Mouse (Mus musculus) thymus, postnatal 25 days (tissue): ENCODE data around the gene Mrtfb.
A peak's percentile ranks its signal among the peaks of the same experiment; 100 is the strongest.

Source experiments
- DNase-seq: peaks from one replicate; pipeline ENCODE4 v3.0.0; 2022

Gene Mrtfb

DNA sequence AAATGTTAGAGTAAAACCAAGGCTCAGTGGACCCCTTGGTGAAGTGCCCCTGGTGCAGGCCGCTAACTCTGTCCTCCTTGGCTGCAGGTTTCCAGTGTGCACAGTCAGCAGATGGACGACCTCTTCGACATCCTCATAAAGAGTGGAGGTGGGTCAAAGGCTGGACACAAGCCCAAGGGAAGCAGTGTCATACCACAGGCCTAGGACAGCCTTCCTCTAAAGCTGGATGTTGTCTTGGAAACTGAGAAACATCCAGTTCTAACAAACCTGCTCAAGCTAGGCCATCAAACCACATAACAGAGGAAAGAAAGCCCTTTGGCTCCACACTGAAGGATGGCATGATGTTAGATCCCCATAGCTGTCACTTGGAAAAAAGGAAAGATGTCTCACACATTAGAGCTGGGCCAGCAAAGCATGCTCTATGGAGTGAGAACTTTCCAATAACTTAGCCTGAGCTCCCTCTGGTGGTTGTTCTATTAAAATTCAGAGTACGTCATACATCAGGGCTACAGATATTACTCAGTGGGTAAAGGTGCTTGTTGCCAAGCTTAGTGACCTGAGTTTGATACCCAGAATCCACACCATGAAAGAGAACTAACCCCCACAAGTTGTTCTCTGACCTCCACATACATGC lies 153.4 kb downstream of the Mrtfb start:
- peak; percentile 20 for DNase-seq

DNA sequence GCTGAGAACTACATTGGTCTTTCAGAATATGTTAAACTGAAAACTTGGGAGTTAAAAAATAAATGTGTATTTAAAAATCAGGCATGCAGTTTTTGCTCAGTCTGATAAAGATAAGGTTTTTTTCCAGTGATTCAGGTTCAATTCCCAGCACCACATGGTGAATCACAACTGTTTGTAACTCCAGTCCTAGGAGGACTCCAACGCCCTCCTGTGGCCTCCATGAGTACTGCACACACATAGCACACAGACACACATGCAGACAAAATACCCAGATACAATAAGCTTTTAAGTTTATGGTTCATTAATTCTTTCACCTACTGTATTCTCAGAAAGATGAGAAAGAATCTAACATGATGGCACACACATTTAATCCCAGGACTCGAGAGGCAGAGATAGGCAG lies 154.5 kb downstream of the Mrtfb start:
- DNase-seq = no peak

DNA sequence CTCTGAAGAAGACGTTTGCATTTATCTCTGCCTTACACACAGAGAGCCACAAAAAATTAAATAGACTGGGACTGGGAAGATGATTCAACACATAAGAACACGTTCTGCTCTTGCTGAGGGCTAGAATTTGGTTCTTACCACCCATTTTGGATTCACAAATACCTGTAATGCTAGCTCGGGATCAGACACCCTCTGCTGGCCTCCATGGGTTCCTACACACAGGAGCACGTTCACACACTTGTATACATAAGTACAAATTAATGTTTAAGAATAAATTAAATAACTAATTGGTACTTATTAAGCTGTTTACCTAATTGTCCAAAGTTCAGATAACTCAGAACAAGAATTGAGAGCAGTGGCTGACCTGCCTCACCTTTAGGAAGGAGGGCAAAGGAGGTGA lies 155.2 kb downstream of the Mrtfb start:
- DNase-seq = no peak

DNA sequence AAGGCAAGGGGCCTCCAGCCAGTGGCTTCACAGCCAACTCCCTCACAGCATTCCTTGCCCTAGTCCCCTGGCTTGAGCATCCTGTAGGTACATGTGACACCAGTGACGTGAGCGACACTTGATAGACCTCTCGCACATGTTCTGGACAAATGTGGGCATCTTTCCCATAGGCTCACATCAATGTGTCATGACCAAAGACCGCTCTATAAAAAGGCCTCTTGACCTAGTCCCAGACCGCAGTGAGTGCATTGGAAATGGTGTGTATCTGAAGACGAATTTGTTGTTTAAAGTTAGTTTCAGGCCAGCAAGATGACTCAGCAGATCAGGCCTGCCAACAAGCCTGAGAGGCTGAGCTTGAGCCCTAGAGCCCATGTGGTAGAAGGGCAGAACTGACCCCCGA lies 158.3 kb downstream of the Mrtfb start:
- no peak for DNase-seq

DNA sequence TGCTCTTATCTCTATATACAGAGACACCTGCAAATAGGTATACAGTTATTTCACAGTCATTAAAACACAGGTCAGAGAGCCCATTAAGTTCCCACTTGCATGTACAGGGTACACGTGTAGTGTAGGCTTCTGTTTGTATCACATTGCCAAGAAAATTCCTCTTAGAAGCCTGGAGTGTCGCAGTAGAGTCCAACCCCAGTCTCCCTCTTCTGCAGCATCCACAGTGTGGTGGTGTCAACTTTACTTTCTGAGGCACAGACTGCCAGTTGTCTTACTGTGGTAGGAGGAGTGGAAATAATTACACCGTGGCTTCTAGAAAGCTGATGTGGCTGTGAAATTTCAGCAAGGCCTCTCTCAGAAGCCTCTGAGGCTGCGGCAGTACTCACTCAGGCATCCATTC lies 158.7 kb downstream of the Mrtfb start:
- DNase-seq = no peak

DNA sequence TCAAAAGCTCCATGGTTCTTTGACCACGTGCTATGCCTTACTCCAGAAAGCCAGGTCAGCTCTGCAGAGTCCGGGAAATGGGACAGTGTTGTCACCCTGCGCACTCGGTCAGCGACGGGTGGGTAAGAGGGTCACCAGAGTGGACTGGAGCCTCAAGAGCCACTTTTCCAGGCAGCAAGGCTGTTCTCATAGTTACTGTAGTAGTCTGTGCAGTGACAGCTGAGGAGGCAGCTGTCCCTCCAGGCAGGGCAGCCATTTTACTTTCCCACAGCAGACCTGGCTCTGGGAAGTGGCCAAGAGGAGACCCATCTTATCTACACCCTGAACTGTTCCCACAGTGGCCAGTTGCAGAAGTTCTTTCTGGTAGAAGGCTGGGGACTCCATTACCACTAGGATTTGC lies 159.2 kb downstream of the Mrtfb start:
- no peak for DNase-seq

DNA sequence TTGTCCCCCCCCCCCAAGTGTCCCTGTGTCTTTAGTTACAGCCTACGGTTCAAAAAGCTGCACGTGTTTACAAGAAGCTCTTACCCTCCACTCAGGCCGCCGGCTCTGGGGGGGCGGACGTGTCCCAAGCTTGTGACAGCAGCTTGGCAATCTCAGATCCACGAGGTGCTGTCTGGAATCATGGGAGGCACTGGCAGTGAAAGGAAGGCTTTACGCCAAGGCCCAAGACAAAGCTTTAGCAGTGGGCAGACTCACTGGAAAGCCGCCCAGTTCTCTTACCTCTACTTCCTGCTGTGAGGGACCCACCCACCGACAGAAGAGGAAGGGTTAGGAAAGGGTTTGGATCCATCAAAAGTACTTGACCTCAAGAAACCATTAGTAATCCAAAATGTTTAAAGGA lies 160.2 kb downstream of the Mrtfb start:
- DNase-seq = no peak

DNA sequence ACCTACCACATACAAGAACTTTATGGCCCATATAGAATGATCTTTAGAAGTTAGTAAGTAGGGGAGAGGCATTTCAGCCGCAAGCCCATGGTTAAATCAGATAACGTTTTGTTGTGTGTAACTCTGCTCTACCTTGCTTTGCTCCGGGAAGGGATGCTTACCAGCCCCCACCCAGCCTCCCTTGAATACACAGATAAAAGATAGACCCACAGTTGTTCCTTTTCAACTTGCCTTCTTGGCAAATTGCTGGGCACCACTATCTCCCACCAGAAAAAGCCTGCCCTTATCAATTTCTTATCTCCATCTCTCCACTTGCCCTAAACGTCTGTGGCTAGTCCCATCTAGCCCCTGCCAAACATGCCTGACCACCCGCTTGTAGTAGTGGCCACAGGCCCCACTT lies 161.6 kb downstream of the Mrtfb start:
- DNase-seq = no peak

DNA sequence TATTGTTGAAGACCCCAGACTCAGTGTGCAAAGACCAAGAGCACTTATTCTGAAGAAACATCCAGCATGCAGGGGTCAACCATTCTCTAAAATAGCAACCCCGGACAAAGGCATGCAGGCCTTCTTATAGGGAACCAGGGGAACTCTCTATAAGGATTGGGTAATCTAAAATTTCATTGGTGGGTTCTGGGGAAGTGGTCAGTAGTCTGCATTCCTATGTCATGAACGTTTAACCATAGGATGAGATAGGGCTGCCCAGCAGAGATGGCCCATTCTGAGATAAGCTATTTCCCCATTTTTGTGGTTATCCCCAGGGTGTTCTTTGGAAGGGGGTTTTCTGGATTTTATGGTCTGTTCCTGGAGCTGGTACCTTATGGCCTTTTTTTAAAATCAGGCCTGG lies 163.5 kb downstream of the Mrtfb start:
- no peak for DNase-seq

DNA sequence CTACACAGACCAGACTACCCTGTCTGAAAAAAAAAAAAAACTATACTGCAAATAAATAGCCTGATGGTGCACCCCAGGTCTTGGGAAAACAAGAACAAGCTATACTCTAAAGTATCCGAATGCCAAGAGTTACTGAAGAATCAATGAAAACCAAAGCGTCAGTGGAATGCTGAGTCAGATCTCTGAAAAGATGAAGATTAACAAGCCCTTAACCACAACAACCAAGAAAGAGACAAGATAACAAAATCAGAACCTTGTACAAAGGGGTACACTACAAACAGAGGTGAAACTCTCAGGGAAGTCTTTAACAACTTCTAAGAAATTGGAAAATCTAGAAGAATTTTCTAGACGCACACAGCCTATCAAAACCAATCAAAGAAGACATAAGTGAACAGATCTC lies 166.2 kb downstream of the Mrtfb start:
- no peak for DNase-seq

DNA sequence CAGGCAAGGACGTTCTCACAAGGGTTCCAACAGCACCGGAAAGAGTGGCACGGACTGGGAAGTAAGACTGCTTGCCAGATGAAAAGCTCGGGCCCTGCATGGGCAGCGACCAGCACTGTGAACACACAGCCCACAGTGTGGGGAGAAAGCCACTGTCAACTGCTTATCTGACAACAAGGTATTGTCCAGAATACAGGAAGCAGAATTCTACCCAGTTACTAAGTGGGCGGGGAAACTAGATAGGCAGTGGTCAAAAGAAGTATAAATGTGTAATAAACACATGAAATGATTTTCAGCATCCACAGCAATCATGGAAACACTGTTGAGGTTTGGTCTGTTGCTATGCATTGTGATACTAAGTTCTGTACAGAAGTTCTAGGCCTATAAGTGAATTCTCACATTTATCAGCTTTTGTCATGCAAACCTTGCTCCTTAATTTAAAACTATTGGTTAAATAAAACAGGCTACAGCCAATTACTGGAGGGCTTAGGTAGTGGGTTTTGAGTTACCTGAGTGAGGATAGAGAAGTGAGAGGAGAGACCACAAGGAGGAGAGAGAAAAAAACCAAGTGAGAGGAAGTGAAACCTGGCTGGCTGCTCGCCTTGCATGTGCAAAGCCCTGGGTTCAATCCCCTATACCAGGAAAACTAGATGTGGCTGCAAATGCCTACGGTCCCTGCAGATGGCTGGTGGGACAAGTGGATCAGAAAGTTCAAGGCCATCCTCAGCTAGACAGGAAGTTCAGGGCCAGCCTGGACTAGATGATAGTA lies 167.5 kb downstream of the Mrtfb start:
- no peak for DNase-seq

DNA sequence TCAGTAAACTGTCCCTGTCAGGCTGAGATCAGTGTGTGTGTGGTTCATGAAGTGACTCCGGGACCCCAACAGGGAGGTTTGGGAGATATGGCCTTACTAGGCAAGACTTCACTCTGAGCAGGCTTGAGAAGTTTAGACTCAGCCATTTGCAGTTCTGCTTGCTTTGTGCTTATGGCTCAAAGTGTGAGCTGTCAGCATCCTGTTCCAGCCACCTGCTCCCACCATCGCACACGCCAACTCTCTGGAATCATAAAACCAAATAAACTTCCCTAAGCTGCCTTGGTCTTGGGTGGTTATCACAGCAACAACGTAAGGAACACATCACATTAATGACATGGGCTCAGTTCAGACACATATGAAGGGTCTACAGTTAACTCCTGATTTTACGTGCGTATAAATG lies 169.5 kb downstream of the Mrtfb start:
- no peak for DNase-seq

DNA sequence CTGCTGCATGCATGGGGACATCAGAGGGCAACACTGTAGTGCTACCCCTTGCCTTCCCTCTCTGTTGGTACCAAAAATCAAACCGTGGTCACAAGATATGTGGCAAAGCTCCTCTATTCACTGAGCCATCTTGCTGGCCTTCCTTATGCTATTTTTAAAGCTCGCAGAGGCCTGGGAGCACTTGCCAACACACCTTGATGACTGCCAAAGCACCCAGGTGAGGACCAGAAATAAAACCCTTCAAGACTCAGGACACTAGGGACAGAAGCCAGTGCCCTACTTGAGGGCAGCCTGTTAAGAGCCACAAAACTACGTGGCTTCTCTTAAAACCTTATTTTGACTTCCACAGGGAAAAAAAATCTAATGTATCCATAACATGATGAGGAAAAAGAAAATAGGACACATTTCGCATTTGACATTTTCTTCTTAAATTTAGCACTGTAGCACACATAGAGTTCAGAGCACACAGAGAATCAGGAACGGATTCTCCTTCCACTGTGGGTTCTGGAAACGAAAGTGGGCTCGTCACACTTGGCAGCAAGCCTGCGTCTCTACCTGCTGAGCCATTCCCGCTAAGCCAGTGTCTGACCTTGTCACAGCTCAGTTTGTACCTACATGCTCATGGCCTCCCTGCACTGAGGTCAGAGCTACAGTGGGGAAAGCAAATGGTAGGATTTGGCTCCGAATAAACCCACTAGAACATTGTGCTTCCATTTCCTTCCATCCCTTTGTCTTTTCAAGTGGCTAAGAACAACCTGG lies 170.7 kb downstream of the Mrtfb start:
- DNase-seq = no peak

DNA sequence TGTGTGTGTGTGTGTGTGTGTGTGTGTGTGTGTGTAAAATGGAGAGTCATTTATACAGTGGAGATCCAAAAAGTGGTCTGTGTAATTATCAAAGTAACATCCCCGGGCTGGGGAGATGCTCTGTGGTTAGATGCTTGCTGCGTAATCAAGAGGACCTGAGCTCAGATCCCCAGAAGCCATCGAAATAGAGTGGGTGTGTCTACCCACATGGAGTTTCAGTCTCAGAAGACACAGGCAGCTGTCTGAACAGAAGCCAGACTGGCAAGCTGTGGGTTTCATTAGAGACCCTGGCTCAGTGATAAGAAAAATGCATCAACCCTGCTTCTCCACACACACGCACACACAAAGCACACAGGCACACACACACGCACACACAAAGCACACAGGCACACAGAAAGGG lies 171.8 kb downstream of the Mrtfb start:
- no peak for DNase-seq

DNA sequence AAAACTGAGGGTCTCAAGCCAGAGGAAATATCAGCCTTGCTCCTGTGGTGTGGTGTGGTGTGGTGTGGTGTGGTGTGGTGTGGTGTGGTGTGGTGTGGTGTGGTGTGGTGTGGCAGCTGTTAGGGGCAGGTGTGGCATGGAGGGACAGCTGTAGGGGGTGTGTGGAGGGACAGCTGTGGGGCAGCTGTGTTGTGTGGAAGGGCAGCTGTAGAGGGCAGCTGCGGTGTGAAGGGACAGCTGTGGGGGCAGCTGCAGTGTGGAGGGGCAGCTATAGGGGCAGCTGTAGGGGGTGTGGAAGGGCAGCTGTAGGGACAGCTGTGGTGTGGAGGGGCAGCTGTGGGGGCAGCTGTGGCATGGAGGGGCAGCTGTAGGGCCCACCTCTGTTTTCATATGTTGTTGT lies 172.5 kb downstream of the Mrtfb start:
- no peak for DNase-seq

DNA sequence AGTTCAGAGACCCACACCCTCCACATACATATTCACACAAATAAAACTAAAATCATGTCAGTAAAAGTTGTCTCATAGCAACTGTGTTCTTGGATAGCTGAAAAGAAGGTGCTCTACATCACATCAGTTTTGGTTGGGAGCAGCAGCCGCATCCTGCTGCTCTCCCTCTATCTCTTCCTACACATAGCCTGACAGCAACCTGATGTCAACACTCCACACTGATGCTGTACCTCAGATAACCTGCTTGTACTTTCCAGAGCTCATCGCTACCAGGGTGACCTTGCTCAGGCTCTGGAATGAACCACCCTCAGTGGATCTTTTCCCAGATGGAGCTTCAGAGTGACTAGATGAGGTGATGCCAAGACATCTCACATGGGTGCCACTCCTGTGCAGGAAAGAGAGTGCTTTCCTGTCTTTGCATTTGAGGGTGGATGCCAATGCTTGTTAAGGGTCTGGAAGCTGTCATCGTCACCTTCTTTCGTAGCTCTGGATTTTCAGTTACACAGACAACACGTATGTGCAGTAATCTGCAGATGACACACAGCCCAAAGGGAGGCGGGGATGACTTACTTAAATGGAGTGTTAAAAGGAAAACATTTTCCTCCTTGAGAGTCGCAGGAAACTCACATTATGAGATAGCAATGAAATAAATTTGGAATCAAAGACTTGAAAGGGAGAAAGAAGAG lies 173.8 kb downstream of the Mrtfb start:
- DNase-seq = no peak

DNA sequence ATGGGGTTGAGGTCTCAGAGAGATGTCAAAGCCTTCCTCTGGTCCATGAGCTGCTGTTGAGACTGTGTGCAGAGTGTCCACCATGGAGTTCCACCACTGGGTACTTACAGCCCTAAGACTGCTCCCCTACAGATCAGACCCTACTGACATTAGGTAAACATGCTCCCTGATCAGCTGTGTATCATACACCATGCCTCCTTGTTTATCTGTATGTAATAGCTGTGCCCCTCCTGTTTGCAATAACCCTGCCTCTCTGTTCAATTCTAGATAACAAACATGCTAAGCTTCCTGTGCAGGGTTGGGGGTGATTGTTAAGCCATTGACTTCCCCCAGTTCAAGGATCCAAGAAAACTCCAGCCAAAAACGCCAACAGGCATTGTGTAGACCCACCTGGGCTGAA lies 174.7 kb downstream of the Mrtfb start:
- no peak for DNase-seq

DNA sequence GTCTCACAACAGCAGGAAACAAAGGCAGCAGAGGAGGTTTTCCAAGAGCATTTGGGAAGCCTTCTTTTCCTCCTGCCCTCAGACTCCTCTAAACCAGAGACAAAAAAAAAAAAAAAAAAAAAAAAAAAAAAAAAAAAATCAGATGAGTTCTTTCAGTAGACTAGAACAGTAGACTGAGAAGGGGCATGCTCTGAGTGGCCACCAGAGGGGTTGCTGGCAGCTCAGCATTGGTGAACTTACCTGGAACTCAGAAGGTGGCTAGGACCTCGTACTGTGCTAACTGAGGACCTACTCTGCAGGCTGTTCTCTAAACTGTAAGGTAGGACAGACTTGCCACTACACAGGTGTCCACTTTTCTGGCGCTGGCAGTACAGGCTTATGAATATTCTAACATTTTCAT lies 179.3 kb downstream of the Mrtfb start:
- no peak for DNase-seq

DNA sequence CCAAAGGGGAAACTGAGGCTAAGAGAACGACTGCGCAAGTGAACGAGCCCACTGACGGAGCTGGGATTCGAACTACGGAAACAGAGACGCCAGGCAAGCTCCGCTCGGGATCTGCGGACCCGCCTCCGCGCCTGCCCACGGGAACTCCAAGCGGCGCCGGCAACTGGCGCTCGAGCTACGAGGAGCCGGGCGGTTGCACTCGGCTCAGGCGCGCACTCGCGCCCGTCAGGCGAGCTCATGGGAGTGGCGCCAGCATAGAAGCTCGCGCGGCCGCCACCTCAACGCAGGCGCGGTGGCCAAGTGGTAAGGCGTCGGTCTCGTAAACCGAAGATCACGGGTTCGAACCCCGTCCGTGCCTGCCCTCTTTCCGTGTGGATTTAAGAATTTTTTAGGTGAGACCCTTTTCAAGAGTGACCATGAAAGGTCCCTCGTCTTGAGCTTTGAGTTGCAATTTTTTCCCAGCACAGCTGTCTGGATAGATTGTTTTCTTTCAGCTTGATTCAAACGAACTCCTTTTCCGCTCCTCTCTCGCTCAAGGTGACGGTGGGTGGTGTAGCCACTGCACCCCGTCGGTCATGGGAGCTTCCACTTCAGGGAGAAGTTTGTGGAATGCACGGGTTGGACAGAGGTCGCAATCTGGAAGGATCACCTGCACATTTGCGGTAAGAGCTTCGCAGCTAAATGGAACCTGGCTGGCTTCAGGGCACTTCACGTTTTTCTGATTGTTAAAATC lies 180.9 kb downstream of the Mrtfb start:
- peak; percentile 98 for DNase-seq

DNA sequence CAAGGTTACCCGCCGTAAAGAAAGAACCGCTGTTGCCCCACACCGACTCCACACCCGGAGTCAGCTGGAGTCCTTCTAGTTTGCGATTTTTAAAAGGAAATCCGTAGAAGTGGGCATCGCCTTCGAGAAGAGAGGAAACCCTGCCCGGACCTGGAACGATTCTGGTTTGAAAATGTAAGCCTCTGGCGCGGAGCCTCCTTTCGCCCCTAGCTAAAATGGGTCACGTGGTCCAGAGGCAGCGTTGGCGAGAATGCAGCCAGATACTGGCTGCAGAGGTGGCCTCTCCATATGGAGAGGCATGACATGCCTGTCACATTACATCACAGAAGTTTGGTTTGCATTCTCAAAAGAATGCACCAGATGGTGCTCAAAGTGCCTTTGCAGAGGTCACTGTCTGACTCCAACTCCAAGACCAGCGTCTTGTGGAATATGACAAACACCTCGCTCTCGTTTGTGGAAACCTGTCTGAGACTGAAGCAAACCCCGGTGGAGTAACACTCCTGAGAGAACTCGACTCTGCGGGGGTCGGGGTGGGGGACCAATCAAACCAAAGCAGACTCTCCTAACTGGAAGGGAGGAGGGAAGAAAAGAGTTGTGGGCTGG lies 181.6 kb downstream of the Mrtfb start:
- DNase-seq = peak; percentile 47

DNA sequence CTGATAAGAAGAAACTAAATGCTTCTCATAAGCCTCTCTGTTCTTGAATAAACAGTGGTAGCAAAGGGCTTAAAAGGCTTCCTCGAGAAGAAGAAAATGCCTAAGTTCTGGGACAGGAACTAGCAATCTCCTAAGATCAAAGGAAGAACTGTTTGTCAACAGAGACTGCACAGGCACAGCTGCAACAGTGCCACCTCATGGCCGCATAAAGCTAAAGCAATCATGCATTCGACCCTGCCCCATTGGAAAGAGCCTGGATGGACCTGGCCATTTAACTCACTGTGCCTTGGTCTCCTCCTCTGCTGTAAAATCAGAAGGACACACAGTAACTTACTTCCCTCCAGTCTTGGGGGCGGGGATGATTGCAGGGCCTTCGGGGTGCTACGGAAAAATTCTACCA lies 184.2 kb downstream of the Mrtfb start:
- DNase-seq = peak; percentile 74

DNA sequence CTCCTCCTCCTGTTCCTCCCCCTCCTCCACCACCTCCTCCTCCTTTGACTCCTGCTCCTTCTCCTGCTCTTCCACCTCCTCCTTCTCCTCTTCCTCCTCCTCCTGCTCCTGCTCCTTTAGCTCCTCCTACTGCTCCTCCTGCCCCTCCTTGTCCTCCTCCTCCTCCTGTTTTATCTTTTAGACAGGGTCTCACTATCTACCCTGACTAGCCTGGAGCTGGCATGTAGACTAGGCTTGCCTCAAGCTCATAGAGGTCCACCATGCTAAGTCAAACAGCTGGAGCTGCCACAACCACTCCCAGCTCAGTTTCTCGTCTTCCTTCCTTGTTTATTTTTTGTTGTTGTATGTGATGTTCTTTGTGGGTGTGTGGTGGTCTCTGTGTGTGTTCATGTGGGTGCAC lies 187.5 kb downstream of the Mrtfb start:
- no peak for DNase-seq
